In genomic region chr11:70459601-70460101, GRCm38 (mm10) we compare ENCODE assay signal across 9 mouse cellular contexts. TPM values are rescaled to one million over a fixed set of nuclear protein-coding genes. Genes with fewer than 3 reads are reported as not detected.
A peak's percentile ranks its signal among the peaks of the same experiment; 100 is the strongest.
DNase-seq lines count a peak whose midpoint lies in the region; ATAC-seq lines count a peak whose summit lies in the region.
"Had no signal": no experiment of that assay in that cellular context is flagged by ENCODE, and none has a peak within 500 bp of the region (broad histone marks: within the 10 kb centered on the region; RNA-seq: fewer than 3 reads in every experiment).

Gene Cxcl16 (minus strand): TSS chr11:70459984.

- H3K9me3 ChIP-seq in forebrain, embryonic 16.5 days (ENCODE audit: control insufficient read depth, low read length) = no peaks in the 10 kb centered on the region
- no peaks in the 10 kb centered on the region for H3K9me3 ChIP-seq in hindbrain, embryonic 11.5 days (ENCODE audit: control insufficient read depth, low read length)
- H3K9me3 ChIP-seq in limb, embryonic 13.5 days = no peaks in the 10 kb centered on the region
- H3K9me3 ChIP-seq in midbrain, embryonic 14.5 days (ENCODE audit: control insufficient read depth, low read length) = no peaks in the 10 kb centered on the region
- H3K9me3 ChIP-seq: G1E had no signal

- H3K27ac ChIP-seq in forebrain, embryonic 16.5 days (ENCODE audit: low read length) = no peak within 1 kb of the TSS
- H3K27ac ChIP-seq in hindbrain, embryonic 11.5 days (ENCODE audit: low read depth, low read length) = no peak within 1 kb of the TSS
- H3K27ac ChIP-seq in limb, embryonic 13.5 days = no peak within 1 kb of the TSS
- H3K27ac ChIP-seq in midbrain, embryonic 14.5 days (replicated peaks; ENCODE audit: low read depth, low read length) = no peak within 1 kb of the TSS

- peak within 1 kb of the TSS; percentile 72 for H3K4me2 ChIP-seq in forebrain, embryonic 16.5 days (ENCODE audit: low read length)
- peak within 1 kb of the TSS; percentile 79 for H3K4me2 ChIP-seq in hindbrain, embryonic 11.5 days (replicated peaks; ENCODE audit: low read depth, low read length)
- peak within 1 kb of the TSS; percentile 90 for H3K4me2 ChIP-seq in limb, embryonic 13.5 days (replicated peaks)
- peak within 1 kb of the TSS; percentile 56 for H3K4me2 ChIP-seq in midbrain, embryonic 14.5 days (ENCODE audit: low read length)

- H3K4me1 ChIP-seq in forebrain, embryonic 16.5 days (replicated peaks; ENCODE audit: control insufficient read depth, insufficient read depth, low read length) = peaks cover 10% of the 10 kb centered on the region
- no peaks in the 10 kb centered on the region for H3K4me1 ChIP-seq in hindbrain, embryonic 11.5 days (replicated peaks; ENCODE audit: control insufficient read depth, insufficient read depth, low read length)
- peaks cover 10% of the 10 kb centered on the region for H3K4me1 ChIP-seq in limb, embryonic 13.5 days
- peaks cover 3% of the 10 kb centered on the region; the same call in 1 of the 2 replicates for H3K4me1 ChIP-seq in midbrain, embryonic 14.5 days (ENCODE audit: control insufficient read depth, insufficient read depth, low read length)

- H3K4me3 ChIP-seq in forebrain, embryonic 16.5 days (replicated peaks; ENCODE audit: low read length) = peak within 1 kb of the TSS; percentile 43
- H3K4me3 ChIP-seq in hindbrain, embryonic 11.5 days (ENCODE audit: low read depth, low read length) = peak within 1 kb of the TSS; percentile 38
- H3K4me3 ChIP-seq in limb, embryonic 13.5 days = peak within 1 kb of the TSS; percentile 56
- peak within 1 kb of the TSS; percentile 31 for H3K4me3 ChIP-seq in midbrain, embryonic 14.5 days (replicated peaks; ENCODE audit: low read depth, low read length)

- no peaks in the 10 kb centered on the region for H3K36me3 ChIP-seq in forebrain, embryonic 16.5 days (ENCODE audit: control insufficient read depth, insufficient read depth)
- H3K36me3 ChIP-seq in hindbrain, embryonic 11.5 days (ENCODE audit: control insufficient read depth, insufficient read depth, low read length) = no peaks in the 10 kb centered on the region
- H3K36me3 ChIP-seq in limb, embryonic 13.5 days = peaks cover 4% of the 10 kb centered on the region
- H3K36me3 ChIP-seq in midbrain, embryonic 14.5 days (ENCODE audit: control insufficient read depth, insufficient read depth, low read length) = no peaks in the 10 kb centered on the region

- no peak for ATAC-seq in forebrain, embryonic 16.5 days
- no peak for ATAC-seq in hindbrain, embryonic 11.5 days (ENCODE audit: low FRiP score)
- ATAC-seq in limb, embryonic 13.5 days (ENCODE audit: low FRiP score, low read depth) = no peak
- ATAC-seq in midbrain, embryonic 14.5 days (ENCODE audit: low FRiP score, low TSS enrichment) = no peak

- peaks cover 24% of the 10 kb centered on the region for H3K27me3 ChIP-seq in forebrain, embryonic 16.5 days (replicated peaks; ENCODE audit: control insufficient read depth, insufficient read depth, low read length)
- peaks cover 22% of the 10 kb centered on the region for H3K27me3 ChIP-seq in hindbrain, embryonic 11.5 days (ENCODE audit: control insufficient read depth, insufficient read depth, low read length)
- peaks cover 66% of the 10 kb centered on the region for H3K27me3 ChIP-seq in limb, embryonic 13.5 days
- peaks cover 24% of the 10 kb centered on the region for H3K27me3 ChIP-seq in midbrain, embryonic 14.5 days (ENCODE audit: control insufficient read depth, insufficient read depth, low read length)

- 5% methylated on average over 30 of the region's 30 CpGs for WGBS in forebrain, embryonic 16.5 days
- 5% methylated on average over 30 of the region's 30 CpGs for WGBS in hindbrain, embryonic 11.5 days
- 2% methylated on average over 30 of the region's 30 CpGs for WGBS in limb, embryonic 13.5 days
- WGBS in midbrain, embryonic 14.5 days = 5% methylated on average over 30 of the region's 30 CpGs

- peak within 1 kb of the TSS; percentile 56 for H3K9ac ChIP-seq in forebrain, embryonic 16.5 days (replicated peaks; ENCODE audit: low read depth, low read length)
- peak within 1 kb of the TSS; percentile 53 for H3K9ac ChIP-seq in hindbrain, embryonic 11.5 days (ENCODE audit: low read depth, low read length)
- peak within 1 kb of the TSS; percentile 66 for H3K9ac ChIP-seq in limb, embryonic 13.5 days
- peak within 1 kb of the TSS; percentile 47 for H3K9ac ChIP-seq in midbrain, embryonic 14.5 days (replicated peaks; ENCODE audit: low read length)

- DNase-seq in ovary, postnatal 10 days (ENCODE audit: low spot score) = peak; percentile 31
- no peak for DNase-seq in ovary, adult 18-20 months (ENCODE audit: low spot score)
- DNase-seq in hindbrain, embryonic 11.5 days (ENCODE audit: low spot score) = peak; percentile 35
- no peak for DNase-seq in midbrain, embryonic 14.5 days
- no peak for DNase-seq in right cerebral cortex, postnatal 10 days (ENCODE audit: low spot score in 2 of 2)
- DNase-seq in spleen, postnatal 10 days (ENCODE audit: low spot score in 2 of 2) = no peak

RNA-seq across cellular contexts. Expression of gene Cxcl16, which starts in this region (rescaled TPM):
- polyA plus RNA-seq in forebrain, embryonic 16.5 days (2015; fragmentation: Nextera tagmentation; extraction: Ambion mirVana) = 1.7 and 2.0 TPM in 2 replicates
- polyA plus RNA-seq in hindbrain, embryonic 11.5 days (2014; fragmentation: Nextera tagmentation; extraction: Ambion mirVana) = 0.42 and 1.2 TPM in 2 replicates
- 2.7 and 3.9 TPM in 2 replicates for polyA plus RNA-seq in limb, embryonic 13.5 days (2015; fragmentation: Nextera tagmentation; extraction: Ambion mirVana)
- polyA plus RNA-seq in midbrain, embryonic 14.5 days (2014; fragmentation: Nextera tagmentation; extraction: Ambion mirVana) = 0.50 and 2.1 TPM in 2 replicates
- polyA plus RNA-seq: G1E had no signal

Comparison
In these comparisons a context has a peak if more than half of its experiments do, and no peak if none do; other contexts are left out.
1. DNase-seq: peak in ovary, postnatal 10 days (single experiment) and hindbrain, embryonic 11.5 days (single experiment); none in ovary, adult 18-20 months (single experiment), midbrain, embryonic 14.5 days (single experiment), right cerebral cortex, postnatal 10 days (0 of 2) and spleen, postnatal 10 days (0 of 2).
2. Peak in every context shown above with its lines, with median percentiles within 50 percentile points of each other: H3K4me2 ChIP-seq, H3K4me3 ChIP-seq and H3K9ac ChIP-seq.